Mouse (Mus musculus) thymus, postnatal 10 days (tissue): ENCODE results near the gene Gpr27.

Experiments
- DNase-seq, 2 experiments: peaks; one replicate each; pipeline ENCODE4 v3.0.0; 2021; ENCODE audit warnings: low spot score in 2 of 2

The Gpr27 gene

GRCm38 (mm10) chr6:99692206-99692915, at the start of gene Gpr27:
Gpr27 (plus strand) TSS chr6:99692679.
- no peak for DNase-seq

DNA sequence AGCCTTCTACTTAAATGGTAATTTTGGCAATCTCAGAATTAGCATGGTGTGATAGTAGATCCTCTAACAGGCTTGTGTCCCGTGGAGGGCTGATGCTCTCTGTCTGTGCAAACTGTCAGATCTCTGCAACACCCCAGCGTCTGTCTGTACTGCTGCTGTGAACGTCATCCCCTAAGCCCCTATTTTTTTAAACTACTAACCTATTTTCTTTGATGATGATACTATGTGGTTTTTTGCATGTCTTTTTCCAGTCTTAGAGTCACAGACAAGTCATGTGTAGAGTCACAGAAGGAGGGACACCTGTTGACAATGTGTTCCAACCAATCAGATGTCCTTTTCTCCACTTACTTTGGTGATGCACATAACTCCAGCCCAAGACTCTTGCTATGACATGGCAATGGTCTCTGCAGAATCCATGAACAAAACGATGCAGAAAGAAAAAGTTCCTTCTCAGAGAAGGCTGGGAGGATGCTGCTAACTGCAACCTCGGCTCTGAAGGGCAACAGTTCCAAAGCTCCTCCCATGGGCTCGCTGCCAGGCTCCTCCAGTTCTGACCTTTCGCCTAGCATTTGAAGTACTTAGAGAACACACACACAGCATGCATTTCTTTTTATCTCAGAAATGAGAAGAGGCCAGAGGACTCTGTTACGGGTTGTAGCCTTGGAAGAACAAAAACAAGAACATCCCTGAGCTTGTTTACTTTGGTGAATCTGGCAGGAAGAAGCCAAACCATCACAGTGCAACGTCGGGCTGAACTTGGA, 48.9 kb upstream of the Gpr27 start:
- DNase-seq = peak; percentile 60 to 64

DNA sequence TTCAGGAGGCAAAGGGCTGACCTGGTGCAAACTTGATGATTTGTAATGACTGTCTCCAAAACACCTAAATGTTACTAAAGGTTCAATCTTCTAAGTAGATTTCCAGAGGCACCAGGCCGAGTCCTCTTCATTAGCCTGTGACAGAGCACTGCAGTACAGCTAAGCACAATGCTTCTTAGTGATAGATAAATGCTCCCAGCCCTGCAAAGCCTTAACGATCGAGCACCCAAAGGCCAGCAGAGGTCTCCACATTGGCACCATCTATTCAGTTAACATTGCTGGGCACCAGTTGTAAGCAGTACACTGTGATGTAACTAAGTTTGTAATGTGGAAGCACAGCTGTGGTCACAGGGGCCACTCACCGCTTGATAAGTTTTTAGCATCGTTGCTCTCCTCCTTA, 48.1 kb upstream of the Gpr27 start:
- DNase-seq = no peak

- DNase-seq = peak in 1 of 2 experiments; percentile 46
These were observed 47.6 kb upstream of the Gpr27 start for GRCm38 (mm10) chr6:99644876-99645275.

GRCm38 (mm10) chr6:99646344-99646743, 46.1 kb upstream of the Gpr27 start:
- DNase-seq = peak; percentile 61 to 66

DNA sequence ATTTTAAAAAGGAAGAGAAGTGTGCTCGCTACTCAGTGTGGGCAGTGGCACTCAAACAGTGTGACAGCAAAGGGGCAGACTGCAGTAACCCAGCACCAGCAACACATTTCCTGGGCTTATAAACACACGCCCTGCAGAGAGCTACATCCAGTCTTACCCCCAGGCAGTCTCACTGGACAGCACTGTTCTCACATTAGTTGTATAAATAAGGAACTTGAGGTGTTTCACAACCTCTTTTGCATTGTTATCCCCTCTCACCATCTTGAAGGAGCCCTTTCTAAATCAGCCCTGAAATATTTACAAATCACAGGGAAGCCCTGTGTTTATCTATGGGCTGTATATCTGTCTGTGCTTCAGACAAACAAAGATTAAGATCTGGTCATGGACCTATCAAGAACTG, 43.2 kb upstream of the Gpr27 start:
- no peak for DNase-seq

- no peak for DNase-seq
These were observed 40.1 kb upstream of the Gpr27 start for GRCm38 (mm10) chr6:99652341-99652740.

DNA sequence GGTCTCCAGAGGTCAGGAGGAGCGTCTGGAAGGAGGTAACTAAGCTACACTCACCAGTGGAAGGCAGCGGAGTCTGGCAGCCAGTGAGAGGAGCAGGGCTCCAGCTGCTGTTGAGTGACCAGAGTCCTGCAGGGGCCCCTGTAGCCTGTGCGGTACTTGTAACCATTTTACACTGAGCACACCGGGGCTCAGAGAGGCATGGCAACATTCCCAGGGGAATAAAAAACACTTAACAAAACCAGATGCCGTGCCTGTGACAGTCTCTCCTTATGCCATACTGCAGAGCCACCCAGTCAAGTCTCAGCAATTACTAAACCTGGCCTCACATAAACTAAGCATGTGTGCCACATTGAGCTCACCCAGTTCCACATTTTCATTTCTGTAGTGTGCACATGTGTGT, 38.1 kb upstream of the Gpr27 start:
- no peak for DNase-seq

DNA sequence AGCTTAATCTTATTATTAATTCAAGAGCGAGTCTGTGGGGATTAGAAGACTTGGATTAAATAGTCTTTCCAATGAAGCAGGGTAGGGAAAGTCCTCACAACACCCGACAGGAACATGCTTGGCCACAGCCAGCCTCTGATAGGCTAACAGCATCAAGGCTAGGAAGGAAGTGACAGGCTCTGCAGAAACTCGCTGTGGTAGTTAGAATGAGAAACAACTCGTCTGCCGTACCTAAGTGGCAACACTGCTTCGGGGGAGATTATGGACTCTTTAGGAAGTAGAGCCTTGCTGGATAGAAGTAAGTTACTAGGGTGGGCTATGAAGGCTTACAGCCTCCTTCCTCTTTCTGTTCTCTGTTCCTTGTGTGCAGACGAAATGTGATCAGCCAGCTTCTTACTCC, 37.0 kb upstream of the Gpr27 start:
- peak; percentile 61 to 66 for DNase-seq

- no peak for DNase-seq
These were observed 36.4 kb upstream of the Gpr27 start for GRCm38 (mm10) chr6:99656088-99656487.

- peak; percentile 65 to 70 for DNase-seq
These were observed 33.9 kb upstream of the Gpr27 start for GRCm38 (mm10) chr6:99658586-99658985.

DNA sequence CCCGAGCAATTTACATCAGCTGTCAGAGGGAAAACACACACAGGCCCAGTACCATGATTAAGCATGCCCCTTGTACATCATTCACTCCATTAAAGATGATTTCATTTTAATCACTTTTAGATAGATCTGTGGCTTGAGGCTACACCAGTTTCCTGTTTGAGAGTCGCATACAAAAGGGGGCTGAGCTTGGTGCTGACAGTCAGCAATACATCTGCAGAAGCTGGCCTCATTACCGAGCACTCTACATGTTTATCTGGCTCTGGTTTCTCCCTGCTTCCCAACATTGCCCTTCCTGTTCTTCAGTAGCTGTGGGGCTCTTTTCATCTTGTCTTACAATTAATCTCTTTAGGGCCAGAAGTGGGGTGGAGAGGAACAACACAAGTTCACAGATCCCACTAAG, 32.0 kb upstream of the Gpr27 start:
- DNase-seq = peak in 1 of 2 experiments; percentile 58

DNA sequence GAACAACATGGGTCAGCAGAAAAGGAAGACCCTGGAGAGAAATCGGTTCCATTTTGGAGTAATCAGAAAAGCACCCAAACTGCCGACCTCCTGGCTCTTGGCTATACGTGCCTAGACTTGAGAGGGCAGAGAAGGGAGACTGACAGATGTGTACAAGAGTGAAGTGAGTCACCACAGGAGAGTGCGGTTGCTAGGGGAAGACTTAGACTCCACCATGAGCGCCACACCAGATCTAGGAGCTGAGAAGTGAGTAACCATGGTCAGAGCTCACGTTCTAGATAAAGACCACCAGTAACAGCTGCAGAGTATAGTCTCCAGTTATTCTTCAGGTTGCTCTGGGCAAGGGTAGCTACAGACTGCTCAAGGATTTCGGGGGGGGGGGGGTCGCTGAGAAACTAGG, 29.2 kb upstream of the Gpr27 start:
- no peak for DNase-seq

DNA sequence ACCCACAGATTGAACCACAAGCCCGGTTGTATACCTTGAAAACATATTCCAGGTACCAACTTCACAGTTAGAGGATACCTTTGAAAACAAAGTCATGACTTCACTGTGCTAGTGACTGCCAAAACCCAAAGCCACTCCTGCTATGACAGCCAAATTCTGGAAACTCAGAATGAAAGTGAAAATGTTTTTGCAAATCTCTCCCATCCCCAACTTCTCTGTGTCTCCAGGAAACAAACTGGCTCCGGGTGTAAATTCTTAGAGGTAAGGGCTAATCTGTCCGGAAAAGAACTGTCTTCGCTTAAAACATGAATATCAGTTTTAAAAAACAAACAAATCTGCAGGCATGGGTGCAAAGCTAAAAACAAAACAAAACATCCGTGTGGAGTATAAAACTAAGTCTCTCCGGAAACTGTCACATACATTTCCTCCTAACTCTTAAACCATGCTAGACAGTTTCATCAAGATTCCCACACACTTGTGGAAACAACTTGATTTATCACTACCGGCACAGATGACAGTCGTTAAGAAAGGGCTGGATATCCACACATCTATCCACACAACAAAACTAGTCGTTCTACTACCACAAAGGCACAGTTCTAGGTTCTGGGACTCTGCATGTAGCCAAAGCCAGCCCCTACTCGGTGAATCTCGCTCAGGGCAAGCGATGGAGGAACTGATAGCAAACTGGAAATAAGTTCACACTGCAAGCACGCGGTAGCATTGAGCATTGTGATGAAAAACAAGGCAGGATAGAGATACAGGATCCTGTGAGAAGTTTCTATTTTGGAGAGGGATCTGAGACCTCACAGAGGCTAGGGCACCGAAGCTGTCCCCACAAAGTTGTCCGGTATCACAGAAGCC, 26.8 kb upstream of the Gpr27 start:
- no peak for DNase-seq

DNA sequence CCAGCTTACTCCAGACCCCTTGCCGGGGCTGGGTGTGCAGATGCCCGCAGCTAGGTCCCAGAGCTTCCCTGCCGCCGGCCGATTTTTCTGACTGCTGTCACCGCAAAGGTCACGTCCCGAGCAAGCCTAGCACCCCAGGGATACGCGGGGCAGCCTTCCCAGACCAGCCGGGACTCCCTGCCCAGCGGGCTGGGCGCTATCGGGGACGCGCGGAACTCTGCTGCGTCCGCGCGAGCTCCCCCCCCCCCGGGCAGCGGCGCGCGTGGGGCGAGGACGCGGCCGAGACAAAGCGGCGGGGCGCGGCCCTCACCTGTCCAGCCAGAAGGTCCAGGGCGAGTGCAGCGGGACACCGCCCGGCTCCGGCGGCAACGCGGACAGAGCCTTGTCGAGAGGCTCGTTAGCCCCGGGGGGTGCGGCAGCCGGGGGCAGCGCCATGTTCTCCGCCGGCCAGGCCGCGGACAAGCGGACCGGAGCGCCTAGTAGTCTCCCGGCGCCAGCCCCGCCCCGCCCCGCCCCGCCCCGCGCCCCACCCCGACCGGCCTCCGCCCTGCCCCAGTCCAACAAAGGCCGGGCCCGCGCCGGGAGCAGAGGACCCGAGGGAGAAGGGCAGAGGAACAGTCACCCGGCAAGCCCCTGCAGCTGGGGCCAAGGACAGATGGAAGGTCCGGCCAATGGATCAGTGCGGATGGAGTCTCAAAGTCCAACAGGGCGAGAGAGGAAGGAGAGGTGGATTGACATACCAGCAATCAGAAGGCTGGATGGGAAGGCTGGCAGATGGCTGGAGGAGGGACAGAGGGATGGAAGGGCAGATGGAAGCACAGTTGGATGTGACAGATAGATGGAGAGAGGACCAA, 25.9 kb upstream of the Gpr27 start, which contains the start of the genes Eif4e3 and Gm20696:
Eif4e3 (minus strand) TSS at position 454 of the 854 bp plus-strand sequence.
Gm20696 (minus strand) TSS at position 480 of the 854 bp plus-strand sequence.
- no peak for DNase-seq

GRCm38 (mm10) chr6:99667290-99667689, 25.2 kb upstream of the Gpr27 start:
- DNase-seq = peak in 1 of 2 experiments; percentile 41

- DNase-seq = no peak
These were observed 22.8 kb upstream of the Gpr27 start for GRCm38 (mm10) chr6:99669481-99670325.

DNA sequence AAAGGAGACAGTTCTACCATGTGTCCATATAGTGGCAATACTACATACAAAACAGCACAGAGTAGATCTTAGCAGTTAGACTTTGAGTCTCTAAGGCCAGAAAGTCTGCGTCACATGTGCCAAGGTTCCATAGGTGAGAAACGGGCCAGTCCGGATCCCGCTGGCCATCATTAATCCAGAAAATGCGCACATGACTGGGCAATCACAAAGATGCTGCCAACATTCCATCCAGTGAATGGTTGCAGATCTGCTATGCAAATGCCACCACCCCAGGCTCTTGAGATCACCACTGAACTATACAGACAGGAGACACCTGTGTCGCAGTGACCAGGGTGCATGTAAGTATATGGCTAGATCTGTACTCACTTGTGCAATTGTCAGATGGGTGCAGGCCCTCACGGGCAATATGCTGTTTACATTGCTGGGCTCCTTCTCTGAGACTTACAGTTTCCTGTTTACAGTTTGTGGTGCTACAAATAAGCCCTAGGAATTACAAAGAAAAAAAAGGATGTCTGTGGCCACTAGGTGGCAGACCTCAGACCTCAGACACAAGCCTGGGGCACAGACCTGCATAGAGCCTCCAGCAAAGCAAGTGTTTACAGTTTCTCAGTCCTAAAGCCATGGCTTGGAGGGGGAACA, 21.9 kb upstream of the Gpr27 start:
- DNase-seq = peak; percentile 55 to 70

- no peak for DNase-seq
These were observed 20.7 kb upstream of the Gpr27 start for GRCm38 (mm10) chr6:99671768-99672167.

- no peak for DNase-seq
These were observed 18.0 kb upstream of the Gpr27 start for GRCm38 (mm10) chr6:99674482-99674881.
